Mouse (Mus musculus) ES-E14 (cell line): ENCODE data around the gene H2-Eb1. TPM values are rescaled to one million over a fixed set of nuclear protein-coding genes. Genes with fewer than 3 reads are reported as not detected.

ENCODE experiments used
- DNase-seq: peaks from one replicate; pipeline ENCODE4 v3.0.0-alpha.2; 2013; ENCODE audit warnings: low read depth, low spot score
- H3K27ac ChIP-seq: 2 replicates; pipeline ENCODE4 v1.5.1; 2012; ENCODE audit warnings: low read depth, mild to moderate bottlenecking, low read length, moderate library complexity, mixed read lengths; ENCODE audit not compliant: poor library complexity, insufficient read depth, severe bottlenecking
- H3K36me3 ChIP-seq: 2 replicates; pipeline ENCODE4 v1.6.1; 2012; ENCODE audit warnings: mild to moderate bottlenecking, low read length, moderate library complexity, mixed read lengths; ENCODE audit not compliant: control insufficient read depth, poor library complexity, insufficient read depth, severe bottlenecking
- H3K4me1 ChIP-seq, 2 experiments: fragments of 150-350 bp in 1 of 2; sonication (generic) in 1 of 2; 2 replicates each; pipeline ENCODE4 v1.6.1; 2012; ENCODE audit warnings: low read length in 2 of 2, mild to moderate bottlenecking in 1 of 2, mixed read lengths in 1 of 2; ENCODE audit not compliant: control insufficient read depth in 2 of 2, insufficient read depth in 2 of 2, poor library complexity in 1 of 2
- H3K4me3 ChIP-seq, 2 experiments: fragments of 150-350 bp in 1 of 2; sonication (generic) in 1 of 2; 2 replicates each; pipeline ENCODE4 v1.5.1; 2012; ENCODE audit warnings: low read length in 2 of 2, low read depth in 1 of 2, mild to moderate bottlenecking in 1 of 2, mixed read lengths in 1 of 2; ENCODE audit not compliant: insufficient read depth in 1 of 2, poor library complexity in 1 of 2, severe bottlenecking in 1 of 2
- H3K9ac ChIP-seq: 2 replicates; pipeline ENCODE4 v1.6.1; 2012; ENCODE audit warnings: low read depth, mild to moderate bottlenecking, low read length, mixed read lengths; ENCODE audit not compliant: poor library complexity, insufficient read depth, severe bottlenecking
- H3K9me3 ChIP-seq: fragments of 150-350 bp; sonication (generic); 2 replicates; pipeline ENCODE4 v1.6.1; 2012; ENCODE audit warnings: low read depth, mild to moderate bottlenecking, low read length; ENCODE audit not compliant: control insufficient read depth, insufficient read depth
- CHD2 ChIP-seq: IDR thresholded peaks from 2 replicates; pipeline ENCODE4 v1.6.1; 2014; ENCODE audit warnings: mild to moderate bottlenecking, low read depth, low read length, inconsistent platforms
- HCFC1 ChIP-seq: IDR thresholded peaks from 2 replicates; pipeline ENCODE4 v1.6.1; 2012; ENCODE audit warnings: low read length, inconsistent platforms, borderline replicate concordance; ENCODE audit not compliant: insufficient read depth
- MAFK ChIP-seq: IDR thresholded peaks from 2 replicates; pipeline ENCODE4 v1.6.1; 2014; ENCODE audit warnings: mild to moderate bottlenecking, low read depth, low read length, inconsistent platforms; ENCODE audit not compliant: insufficient read depth
- ZC3H11A ChIP-seq: IDR thresholded peaks from 2 replicates; pipeline ENCODE4 v1.6.1; 2012; ENCODE audit warnings: low read depth, mild to moderate bottlenecking, inconsistent platforms, low read length, borderline replicate concordance
- ZNF384 ChIP-seq: IDR thresholded peaks from 2 replicates; pipeline ENCODE4 v1.6.1; 2012; ENCODE audit warnings: low read depth, low read length, inconsistent platforms
- in situ Hi-C, 2 experiments: fragments of 600-800 bp; cut with MboI; formaldehyde crosslinking; loops; one replicate each; pipeline ENCODE4 v1.15.1; 2025; ENCODE audit warnings: low sequenced_read_pairs in 2 of 2, inconsistent platforms in 1 of 2; ENCODE audit not compliant: unreplicated experiment in 2 of 2
- total RNA-seq: library from RNA; depleted of rRNA; stranded (reverse); fragments of 300-350 nt; gene quantifications from 2 replicates; pipeline ENCODE4 v1.2.3, GENCODE M21; 2012

The H2-Eb1 gene
- total RNA-seq, 1 experiment: 5.7 TPM

- H3K9ac ChIP-seq: no peak overlapping the region
- in situ Hi-C loops: loop anchor here in 1 of 2 experiments (10.0 kb wide), 1 partner anchor 100 kb away; no protein-coding TSS in a partner anchor
Observed at GRCm38 (mm10) chr17:34344882-34345281, 39.2 kb downstream of the H2-Eb1 start.

GRCm38 (mm10) chr17:34345486-34345885 lies 39.8 kb downstream of the H2-Eb1 start:
- no peaks in the 10 kb centered on the region for H3K36me3 ChIP-seq
- TF ChIP-seq ZNF384 (no peak), ZC3H11A (no peak), MAFK (no peak), CHD2 (no peak), HCFC1 (no peak)
- H3K9me3 ChIP-seq: no peaks in the 10 kb centered on the region
- in situ Hi-C loops: loop anchor here in 1 of 2 experiments (10.0 kb wide), 1 partner anchor 101 kb away; no protein-coding TSS in a partner anchor
- no peaks in the 10 kb centered on the region for H3K4me1 ChIP-seq
- no peak overlapping the region for H3K27ac ChIP-seq
- no peak overlapping the region for H3K9ac ChIP-seq
- no peak for DNase-seq
- no peak overlapping the region for H3K4me3 ChIP-seq

More at GRCm38 (mm10) chr17:34344882-34345281, 39.2 kb downstream of the H2-Eb1 start:
- H3K27ac ChIP-seq: no peak overlapping the region
- DNase-seq: no peak
- no peaks in the 10 kb centered on the region for H3K36me3 ChIP-seq
- TF ChIP-seq MAFK: no peak
- no peak for TF ChIP-seq ZNF384
- TF ChIP-seq ZC3H11A: no peak
- TF ChIP-seq CHD2: no peak
- TF ChIP-seq HCFC1: no peak
- H3K9me3 ChIP-seq: no peaks in the 10 kb centered on the region
- no peak overlapping the region for H3K4me3 ChIP-seq
- H3K4me1 ChIP-seq: no peaks in the 10 kb centered on the region; a peak in 1 of 4 replicates

GRCm38 (mm10) chr17:34346041-34346440 lies 40.4 kb downstream of the H2-Eb1 start:
- no peak for DNase-seq
- no peak overlapping the region for H3K9ac ChIP-seq
- H3K4me3 ChIP-seq: no peak overlapping the region
- H3K36me3 ChIP-seq: no peaks in the 10 kb centered on the region
- no peaks in the 10 kb centered on the region for H3K4me1 ChIP-seq
- H3K9me3 ChIP-seq: no peaks in the 10 kb centered on the region
- in situ Hi-C loops: loop anchor here in 1 of 2 experiments (10.0 kb wide), 1 partner anchor 101 kb away; no protein-coding TSS in a partner anchor
- H3K27ac ChIP-seq: no peak overlapping the region
- no peak for TF ChIP-seq ZNF384
- no peak for TF ChIP-seq MAFK

- Histone ChIP-seq H3K9me3 (no peaks in the 10 kb centered on the region), H3K36me3 (no peaks in the 10 kb centered on the region), H3K4me3 (no peak overlapping the region), H3K9ac (no peak overlapping the region), H3K4me1 (no peaks in the 10 kb centered on the region), H3K27ac (no peak overlapping the region)
- no peak for TF ChIP-seq ZNF384
- no peak for TF ChIP-seq MAFK
- no peak for TF ChIP-seq CHD2
- no peak for TF ChIP-seq HCFC1
- DNase-seq: no peak
- in situ Hi-C loops: loop anchor here in 1 of 2 experiments (10.0 kb wide), 1 partner anchor 103 kb away; no protein-coding TSS in a partner anchor
Observed at GRCm38 (mm10) chr17:34347606-34348308, 42.1 kb downstream of the H2-Eb1 start.

GRCm38 (mm10) chr17:34349429-34349828 lies 43.8 kb downstream of the H2-Eb1 start:
- Histone ChIP-seq H3K4me1 (no peaks in the 10 kb centered on the region), H3K27ac (no peak overlapping the region), H3K4me3 (no peak overlapping the region), H3K36me3 (no peaks in the 10 kb centered on the region), H3K9ac (no peak overlapping the region), H3K9me3 (no peaks in the 10 kb centered on the region)
- in situ Hi-C loops: loop anchor here in 1 of 2 experiments (10.0 kb wide), 1 partner anchor 105 kb away; no protein-coding TSS in a partner anchor
- DNase-seq: peak; percentile 83
- no peak for TF ChIP-seq HCFC1
- TF ChIP-seq CHD2: no peak
- TF ChIP-seq ZNF384: no peak
- TF ChIP-seq MAFK: no peak
- TF ChIP-seq ZC3H11A: peak; percentile 65; the same call in 1 of the 2 replicates
